Mouse (Mus musculus) adrenal gland, postnatal 14 days (tissue): ENCODE results near the gene Gstp1. TPM values are rescaled to one million over a fixed set of nuclear protein-coding genes. Genes with fewer than 3 reads are reported as not detected.
"Not testable (repeated sequence)": the region's sequence is repeated elsewhere in the genome, so short reads cannot be mapped to it uniquely, and the experiment has no call there.

ENCODE experiments used
- DNase-seq: peaks from one replicate; pipeline ENCODE4 v3.0.0; 2021; ENCODE audit warnings: mixed read lengths
- total RNA-seq: library from RNA; stranded (reverse); gene quantifications from 2 replicates; pipeline ENCODE4 v1.2.3, GENCODE M21; 2021

The Gstp1 gene
- total RNA-seq, 1 experiment from 2014 or later, result 329 TPM

GRCm38 (mm10) chr19:4037154-4037787 is 514 bp downstream of the Gstp1 start:
- DNase-seq, result not testable (repeated sequence)

GRCm38 (mm10) chr19:4036327-4037045 is 1.3 kb downstream of the Gstp1 start:
- DNase-seq, result no peak

DNA sequence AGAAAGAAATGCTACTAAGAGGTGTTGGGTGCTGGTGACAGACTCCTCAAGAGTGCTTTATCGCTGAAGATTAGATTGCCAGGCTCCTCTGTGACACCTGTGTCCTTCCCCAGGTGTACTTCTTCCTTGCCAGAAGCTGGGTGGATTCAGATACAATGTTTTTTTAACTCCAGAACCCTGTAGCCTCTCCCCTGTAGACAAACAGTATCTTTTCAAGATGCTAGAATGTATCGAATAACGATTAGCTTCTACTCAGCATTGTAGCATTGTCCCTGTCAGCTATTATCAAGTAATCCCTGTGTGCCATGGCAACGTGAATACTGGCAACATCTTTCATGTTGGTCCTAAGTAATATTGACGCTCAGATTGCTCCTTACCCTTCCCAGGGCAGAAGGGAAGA is 4.0 kb downstream of the Gstp1 start:
- no peak for DNase-seq

DNA sequence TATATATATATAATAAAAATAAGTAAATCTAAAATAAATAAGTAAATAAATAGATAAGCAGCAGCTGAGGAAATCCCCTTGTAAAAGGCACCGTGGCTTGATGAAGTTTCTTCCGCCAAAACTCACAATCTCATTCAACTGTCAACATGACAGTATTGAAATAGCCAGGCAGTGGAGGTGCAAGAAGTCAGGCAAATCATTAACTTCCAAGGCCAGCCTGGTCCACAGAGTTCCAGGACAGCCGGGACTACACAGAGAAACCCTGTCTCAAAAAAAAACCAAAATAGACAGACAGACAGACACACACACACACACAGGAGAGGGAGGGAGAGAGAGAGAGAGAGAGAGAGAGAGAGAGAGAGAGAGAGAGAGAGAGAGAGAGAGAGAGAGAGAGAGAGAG is 4.5 kb downstream of the Gstp1 start:
- no peak for DNase-seq

DNA sequence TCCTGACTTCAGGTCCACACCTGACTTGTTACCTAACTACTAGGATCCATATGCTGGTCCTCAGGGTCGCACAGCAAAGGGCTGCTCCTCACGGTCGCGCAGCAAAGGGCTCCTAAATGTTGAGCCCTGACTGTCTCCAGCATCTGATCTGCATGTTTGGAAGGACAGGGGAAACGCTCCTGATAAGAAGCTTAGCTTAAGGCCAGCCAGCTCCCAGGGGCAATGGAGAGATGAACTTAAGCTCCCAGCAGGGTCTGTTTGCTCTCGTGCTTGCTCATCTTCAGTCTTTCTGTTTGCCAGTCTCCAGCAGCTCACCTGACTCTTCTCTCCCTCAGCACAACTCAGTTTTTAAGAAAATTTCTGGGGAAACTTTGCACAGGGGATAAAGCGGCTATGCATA is 5.1 kb downstream of the Gstp1 start:
- no peak for DNase-seq

- no peak for DNase-seq
Observed at GRCm38 (mm10) chr19:4027576-4027975, 10.2 kb downstream of the Gstp1 start.

DNA sequence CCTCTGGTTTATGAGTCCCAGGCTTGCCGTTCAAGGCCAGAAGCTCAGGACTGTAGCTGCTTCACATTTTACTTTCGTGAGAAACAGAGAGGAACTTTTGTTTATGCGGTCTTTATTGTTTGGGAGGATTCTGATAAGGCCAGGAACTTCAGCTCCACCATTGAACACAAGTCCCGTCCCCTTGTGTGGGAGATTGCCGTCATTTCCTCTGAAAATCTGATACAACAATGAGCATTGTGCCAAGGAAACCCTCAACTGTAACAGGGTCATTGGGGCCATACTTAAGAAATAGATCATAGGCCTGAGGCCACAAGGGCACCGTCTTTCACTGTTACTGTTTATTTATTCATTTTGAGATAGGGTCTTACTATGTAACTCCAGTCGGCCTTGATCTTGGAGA is 14.6 kb downstream of the Gstp1 start:
- DNase-seq, result no peak

GRCm38 (mm10) chr19:4018743-4019583 is 18.8 kb downstream of the Gstp1 start:
- DNase-seq, result peak; percentile 90

DNA sequence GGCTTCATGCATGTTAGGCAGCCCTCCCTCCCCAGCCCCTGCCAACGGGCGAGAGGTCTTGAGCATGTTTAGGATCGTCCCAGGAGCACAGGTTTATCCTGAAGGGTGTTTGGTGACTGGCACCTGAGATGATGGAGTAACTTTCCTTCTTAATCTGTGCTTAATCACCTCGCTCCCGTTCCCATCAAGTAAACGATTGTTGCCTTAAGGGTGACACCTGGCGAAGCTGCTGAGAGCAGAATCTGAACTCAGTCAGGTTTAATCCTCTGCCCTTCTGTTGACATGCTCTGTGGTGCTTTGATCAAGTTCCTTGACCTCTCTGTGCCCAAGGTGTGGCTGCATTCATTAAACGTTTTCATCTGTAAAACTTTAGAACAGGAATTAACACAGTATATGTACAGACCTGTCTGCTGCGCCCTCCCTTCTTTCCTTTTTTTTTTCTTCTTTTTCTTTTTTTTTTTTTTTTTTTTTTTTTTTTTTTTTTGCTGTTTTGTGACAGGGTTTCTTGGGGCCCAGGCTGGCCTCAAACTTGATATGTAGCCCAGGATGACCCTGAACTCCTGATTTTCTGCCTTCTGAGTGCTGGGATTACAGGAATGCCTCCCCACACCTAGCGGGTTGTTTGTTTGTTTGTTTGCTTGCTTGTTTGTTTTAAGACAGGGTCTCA is 19.7 kb downstream of the Gstp1 start:
- DNase-seq, result no peak

DNA sequence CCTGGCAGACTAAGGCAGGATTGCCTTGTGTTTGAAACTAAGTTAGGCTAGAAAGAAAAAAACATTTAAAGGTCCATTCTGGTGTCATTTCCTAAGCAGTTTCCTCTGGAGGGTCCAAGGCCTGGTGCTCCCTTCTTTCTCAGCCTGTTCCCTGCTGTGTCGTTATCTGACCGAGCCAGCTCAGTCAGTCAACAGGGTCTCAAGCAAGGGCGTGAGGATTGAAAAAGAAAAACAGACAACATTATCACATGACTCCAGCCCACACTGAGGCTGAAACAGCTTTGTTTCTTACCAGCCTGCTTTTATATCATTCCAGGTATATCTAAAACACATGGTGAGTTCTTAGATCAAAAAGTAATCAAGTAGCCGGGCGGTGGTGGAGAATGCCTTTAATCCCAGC is 22.1 kb downstream of the Gstp1 start:
- no peak for DNase-seq

DNA sequence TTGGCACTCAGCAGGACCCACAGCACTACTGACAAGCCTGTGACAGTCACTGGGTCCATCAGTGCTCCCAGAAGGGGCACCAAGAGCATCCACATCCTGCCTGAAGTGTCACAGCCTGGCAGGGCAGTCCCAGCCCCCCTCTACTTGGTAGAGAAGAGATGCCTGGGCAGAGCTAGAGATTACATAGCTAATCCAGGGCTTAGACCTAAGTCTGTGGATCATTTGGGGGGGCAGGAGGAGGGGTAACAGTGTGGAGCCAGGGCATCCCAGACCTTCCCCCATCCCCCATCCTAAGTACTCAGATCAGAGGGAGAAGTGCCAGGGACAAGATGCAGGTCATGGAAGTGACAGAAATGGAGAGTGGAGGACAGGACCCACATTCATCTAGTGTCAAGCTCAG is 23.0 kb downstream of the Gstp1 start:
- DNase-seq, result no peak

GRCm38 (mm10) chr19:4013066-4013465 is 24.7 kb downstream of the Gstp1 start:
- no peak for DNase-seq

- peak; percentile 97 for DNase-seq
Observed at GRCm38 (mm10) chr19:4012432-4013022, 25.3 kb downstream of the Gstp1 start, which contains the start of gene Ndufv1. Gene Ndufv1 (minus strand): TSS chr19:4012806.

- DNase-seq, result no peak
Observed at GRCm38 (mm10) chr19:4011086-4011485, 26.7 kb downstream of the Gstp1 start.

DNA sequence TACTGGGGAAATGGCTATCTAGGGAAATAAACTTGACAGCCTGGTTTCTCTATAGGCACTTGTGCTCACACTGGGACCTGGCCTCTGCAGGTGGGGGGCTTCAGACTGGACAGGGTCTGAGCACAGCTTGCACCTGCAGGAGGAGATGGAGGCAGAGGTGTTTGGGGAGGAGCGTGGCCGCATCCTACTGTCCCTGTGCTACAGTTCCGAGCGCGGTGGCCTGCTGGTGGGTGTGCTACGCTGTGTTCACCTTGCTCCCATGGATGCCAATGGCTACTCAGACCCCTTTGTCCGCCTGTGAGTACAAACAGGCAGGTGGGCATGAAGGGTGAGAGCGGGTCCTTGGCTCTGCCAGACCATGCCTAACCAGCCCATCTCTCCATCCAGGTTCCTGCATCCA is 31.8 kb downstream of the Gstp1 start:
- DNase-seq, result no peak

DNA sequence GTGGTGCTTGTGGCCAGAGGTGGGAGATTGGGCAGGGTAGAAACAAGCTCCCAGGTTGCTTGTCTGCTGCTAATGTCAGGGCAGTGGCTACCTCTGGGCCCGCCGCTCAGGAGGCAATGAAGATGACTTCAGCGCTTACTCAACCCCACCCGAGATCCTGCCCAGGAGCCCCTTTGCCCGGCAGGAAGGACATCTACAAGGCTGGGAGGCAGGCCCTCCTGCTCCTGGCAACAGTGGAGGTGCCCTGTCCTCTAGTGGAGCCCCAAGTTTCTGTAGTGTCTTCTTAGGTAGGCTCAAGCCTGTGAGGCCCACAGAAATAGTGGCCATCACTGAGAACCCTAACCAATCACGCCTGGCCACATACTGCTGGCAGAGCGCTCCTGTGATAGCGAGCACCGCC is 32.7 kb downstream of the Gstp1 start:
- DNase-seq, result no peak

GRCm38 (mm10) chr19:4004331-4004730 is 33.5 kb downstream of the Gstp1 start:
- DNase-seq, result no peak

DNA sequence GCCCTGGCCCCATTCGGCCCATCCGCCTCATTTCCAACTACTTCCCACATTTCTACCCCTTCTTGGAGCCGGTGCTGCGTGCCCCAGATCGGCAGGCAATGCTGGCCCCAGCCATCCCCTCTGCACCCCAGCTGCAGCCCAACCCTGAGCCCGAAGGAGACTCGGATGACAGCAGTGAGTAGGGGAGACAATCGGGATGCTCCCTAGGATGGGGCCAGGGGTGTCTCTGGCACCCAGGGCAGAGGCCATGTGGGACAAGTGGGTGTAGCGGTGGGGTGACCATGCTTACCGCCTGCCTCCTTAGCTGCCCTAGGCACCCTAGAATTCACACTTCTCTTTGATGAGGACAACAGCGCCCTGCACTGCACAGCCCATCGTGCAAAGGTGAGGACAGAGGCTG is 34.1 kb downstream of the Gstp1 start:
- no peak for DNase-seq

DNA sequence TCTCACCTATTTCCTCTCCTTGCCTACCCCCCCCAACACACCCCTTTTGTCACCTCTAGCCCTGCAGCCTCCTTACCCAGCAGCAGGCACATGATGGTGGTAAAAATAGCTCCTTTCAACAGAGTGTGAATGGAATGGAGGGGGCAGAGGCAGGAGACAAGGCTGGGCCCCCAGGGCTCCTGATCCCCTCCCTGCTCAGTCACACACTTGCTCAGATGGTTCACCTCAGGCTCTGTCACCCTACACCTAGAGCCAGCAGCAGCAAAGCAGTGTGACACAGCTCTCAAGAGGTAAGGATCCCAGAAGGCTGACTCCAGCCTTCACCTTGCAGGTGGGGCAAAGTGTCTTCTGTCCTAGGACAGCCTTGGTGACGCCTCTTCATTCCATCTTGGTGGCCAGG is 34.7 kb downstream of the Gstp1 start, which contains the start of gene Doc2g:
TSS of gene Doc2g (plus strand) at position 202 of the 400 bp plus-strand sequence.
- no peak for DNase-seq

DNA sequence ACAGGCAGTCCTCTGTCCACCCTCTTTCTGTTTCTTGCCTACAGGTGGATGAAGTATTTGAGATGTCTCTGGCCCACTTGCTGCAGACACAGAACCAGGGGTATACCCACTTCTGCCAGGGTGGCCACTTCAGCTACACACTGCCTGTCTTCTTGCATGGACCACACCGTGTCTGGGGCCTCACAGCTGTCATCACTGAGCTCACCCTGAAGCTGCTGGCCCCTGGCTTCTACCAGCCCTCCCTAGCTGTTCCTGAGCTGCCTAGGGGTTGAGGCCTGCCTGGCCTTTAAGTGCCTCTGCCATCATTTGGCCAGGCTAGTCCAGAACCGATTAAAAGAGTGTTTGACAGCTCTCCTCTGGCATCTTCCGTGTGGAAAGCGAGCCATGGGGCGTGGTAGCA is 36.0 kb downstream of the Gstp1 start:
- DNase-seq, result no peak

- no peak for DNase-seq
Observed at GRCm38 (mm10) chr19:4000949-4001525, 36.7 kb downstream of the Gstp1 start.
